Mouse (Mus musculus): ENCODE data around the gene E130218I03Rik. TPM values are rescaled to one million over a fixed set of nuclear protein-coding genes. Genes with fewer than 3 reads are reported as not detected.

Gene E130218I03Rik
- polyA plus RNA-seq, 1 experiment from 2014 or later = 0.23 TPM

DNA sequence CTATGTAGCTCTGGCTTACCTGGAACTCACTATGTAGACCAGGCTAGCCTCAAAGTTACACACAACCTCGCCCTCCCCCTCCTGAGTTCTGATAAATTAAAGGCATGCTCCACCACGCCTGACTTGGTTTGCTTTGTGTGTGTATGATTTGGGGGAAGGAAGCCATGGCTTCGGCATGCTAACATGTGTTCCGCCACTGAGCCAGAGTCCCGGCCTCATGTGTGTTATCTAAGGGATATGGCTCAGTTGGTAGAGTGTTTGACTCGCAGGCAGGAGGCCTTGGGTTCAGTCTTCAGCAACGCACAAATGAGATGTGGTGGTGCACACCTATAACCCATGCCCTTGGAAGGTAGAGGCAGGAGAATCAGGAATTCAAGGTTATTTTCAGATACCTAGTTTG lies 28.5 kb downstream of the E130218I03Rik start:
- 81% methylated on average over 7 of the region's 7 CpGs for WGBS (ENCODE audit: insufficient replicate concordance)
- no peak for ATAC-seq (replicated peaks; ENCODE audit: insufficient number of reproducible peaks, low FRiP score, low TSS enrichment)
- no peak overlapping the region for H3K9ac ChIP-seq (ENCODE audit: low read depth, low read length)

DNA sequence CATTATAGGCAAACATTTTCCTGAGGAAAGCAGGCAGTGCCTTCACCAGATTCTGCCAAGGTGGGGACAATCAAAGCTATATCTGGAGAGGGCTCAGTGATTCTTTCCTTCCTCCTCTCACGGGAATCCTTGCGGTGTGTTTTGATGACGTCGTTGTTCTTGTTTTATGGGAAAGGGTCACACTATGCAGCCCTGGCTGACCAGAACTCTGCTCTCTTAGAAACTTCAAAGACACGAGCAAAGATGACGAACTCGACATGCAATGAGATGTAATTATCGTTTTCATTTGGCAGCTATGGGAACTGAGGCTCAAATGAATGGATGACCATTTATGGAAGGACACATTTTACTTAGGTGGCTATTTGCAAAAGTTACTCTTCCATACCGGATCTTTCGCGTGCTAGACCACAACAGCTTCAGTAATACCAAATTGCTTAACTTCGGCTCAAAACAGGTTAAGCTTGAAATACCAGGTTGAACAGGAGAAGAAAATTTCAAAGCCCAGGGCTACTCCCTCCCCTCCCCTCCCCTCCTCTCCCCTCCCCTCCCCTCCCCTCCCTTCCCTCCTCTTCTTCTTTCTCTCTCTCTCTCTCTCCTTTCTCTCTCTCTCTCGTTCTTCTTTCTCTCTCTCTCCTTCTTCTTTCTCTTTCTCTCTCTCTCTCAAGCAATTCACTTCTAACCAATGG lies 29.4 kb downstream of the E130218I03Rik start:
- ATAC-seq (replicated peaks; ENCODE audit: insufficient number of reproducible peaks, low FRiP score, low TSS enrichment) = no peak
- Histone ChIP-seq H3K9me3 (replicated peaks; ENCODE audit: control insufficient read depth, low read length) (no peaks in the 10 kb centered on the region), H3K4me2 (peak overlapping the region; percentile 55), H3K4me3 (ENCODE audit: low read depth, low read length) (peak overlapping the region; percentile 11), H3K27me3 (ENCODE audit: control insufficient read depth, insufficient read depth, low read length) (no peaks in the 10 kb centered on the region), H3K27ac (ENCODE audit: low read depth, low read length) (peak overlapping the region; percentile 35; the same call in 1 of the 2 replicates), H3K4me1 (ENCODE audit: control insufficient read depth, insufficient read depth, low read length) (peaks cover 6% of the 10 kb centered on the region; the same call in 1 of the 2 replicates), H3K36me3 (ENCODE audit: control insufficient read depth, insufficient read depth, low read length) (no peaks in the 10 kb centered on the region), H3K9ac (ENCODE audit: low read depth, low read length) (peak overlapping the region; percentile 56)
- 28% methylated on average over 12 of the region's 13 CpGs for WGBS (ENCODE audit: insufficient replicate concordance)

More for the DNA sequence above, 28.5 kb downstream of the E130218I03Rik start:
- Histone ChIP-seq H3K9me3 (replicated peaks; ENCODE audit: control insufficient read depth, low read length) (no peaks in the 10 kb centered on the region), H3K4me1 (ENCODE audit: control insufficient read depth, insufficient read depth, low read length) (peaks cover 6% of the 10 kb centered on the region; the same call in 1 of the 2 replicates), H3K27ac (ENCODE audit: low read depth, low read length) (no peak overlapping the region), H3K36me3 (ENCODE audit: control insufficient read depth, insufficient read depth, low read length) (no peaks in the 10 kb centered on the region), H3K4me2 (no peak overlapping the region), H3K4me3 (ENCODE audit: low read depth, low read length) (no peak overlapping the region), H3K27me3 (ENCODE audit: control insufficient read depth, insufficient read depth, low read length) (no peaks in the 10 kb centered on the region)

- peak; percentile 68 for ATAC-seq (replicated peaks; ENCODE audit: insufficient number of reproducible peaks, low FRiP score, low TSS enrichment)
- 2% methylated on average over 14 of the region's 14 CpGs for WGBS (ENCODE audit: insufficient replicate concordance)
These were observed 30.2 kb downstream of the E130218I03Rik start for GRCm38 (mm10) chr4:134273417-134274345.

DNA sequence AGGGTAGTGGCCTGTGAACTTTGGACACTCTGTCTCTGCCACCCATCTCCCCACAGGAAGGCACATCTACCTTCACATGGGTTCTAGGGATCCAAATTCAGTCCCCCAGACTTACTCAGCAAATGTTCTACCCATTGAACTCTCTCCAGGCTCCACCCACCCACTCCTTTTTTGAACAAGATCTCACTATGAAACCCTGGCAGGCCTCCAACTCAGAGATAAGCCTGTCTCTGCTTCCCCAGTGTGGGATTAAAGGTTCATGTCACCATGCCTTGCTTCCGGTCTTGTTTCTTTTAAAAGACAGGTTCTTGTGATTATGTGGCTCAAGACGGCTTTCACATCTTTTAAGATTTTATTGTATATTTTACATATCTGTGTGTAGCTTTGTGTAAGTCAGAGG lies 41.5 kb downstream of the E130218I03Rik start:
- Histone ChIP-seq H3K4me1 (ENCODE audit: control insufficient read depth, insufficient read depth, low read length) (peaks cover 25% of the 10 kb centered on the region), H3K4me2 (peak overlapping the region; percentile 72), H3K4me3 (ENCODE audit: low read depth, low read length) (no peak overlapping the region), H3K9ac (ENCODE audit: low read depth, low read length) (no peak overlapping the region), H3K36me3 (ENCODE audit: control insufficient read depth, insufficient read depth, low read length) (peaks cover 15% of the 10 kb centered on the region), H3K27ac (ENCODE audit: low read depth, low read length) (no peak overlapping the region), H3K9me3 (replicated peaks; ENCODE audit: control insufficient read depth, low read length) (no peaks in the 10 kb centered on the region), H3K27me3 (ENCODE audit: control insufficient read depth, insufficient read depth, low read length) (no peaks in the 10 kb centered on the region)
- WGBS (ENCODE audit: insufficient replicate concordance) = 58% methylated on average over 2 of the region's 2 CpGs
- no peak for ATAC-seq (replicated peaks; ENCODE audit: insufficient number of reproducible peaks, low FRiP score, low TSS enrichment)

More at GRCm38 (mm10) chr4:134273417-134274345, 30.2 kb downstream of the E130218I03Rik start:
- peak overlapping the region; percentile 46 for H3K27ac ChIP-seq (ENCODE audit: low read depth, low read length)
- no peaks in the 10 kb centered on the region for H3K27me3 ChIP-seq (ENCODE audit: control insufficient read depth, insufficient read depth, low read length)
- H3K4me2 ChIP-seq = peak overlapping the region; percentile 55
- H3K9ac ChIP-seq (ENCODE audit: low read depth, low read length) = peak overlapping the region; percentile 46
- peaks cover 6% of the 10 kb centered on the region; the same call in 1 of the 2 replicates for H3K4me1 ChIP-seq (ENCODE audit: control insufficient read depth, insufficient read depth, low read length)
- no peaks in the 10 kb centered on the region for H3K9me3 ChIP-seq (replicated peaks; ENCODE audit: control insufficient read depth, low read length)
- H3K4me3 ChIP-seq (ENCODE audit: low read depth, low read length) = peak overlapping the region; percentile 11
- peaks cover 6% of the 10 kb centered on the region for H3K36me3 ChIP-seq (ENCODE audit: control insufficient read depth, insufficient read depth, low read length)

GRCm38 (mm10) chr4:134286226-134287167 lies 43.0 kb downstream of the E130218I03Rik start:
- no peaks in the 10 kb centered on the region for H3K27me3 ChIP-seq (ENCODE audit: control insufficient read depth, insufficient read depth, low read length)
- peak overlapping the region; percentile 100 for H3K27ac ChIP-seq (ENCODE audit: low read depth, low read length)
- peak overlapping the region; percentile 72 for H3K4me2 ChIP-seq
- peaks cover 25% of the 10 kb centered on the region for H3K4me1 ChIP-seq (ENCODE audit: control insufficient read depth, insufficient read depth, low read length)
- peak overlapping the region; percentile 98 for H3K9ac ChIP-seq (ENCODE audit: low read depth, low read length)
- no peaks in the 10 kb centered on the region for H3K9me3 ChIP-seq (replicated peaks; ENCODE audit: control insufficient read depth, low read length)
- WGBS (ENCODE audit: insufficient replicate concordance) = 2% methylated on average over 58 of the region's 59 CpGs
- H3K36me3 ChIP-seq (ENCODE audit: control insufficient read depth, insufficient read depth, low read length) = peaks cover 11% of the 10 kb centered on the region
- peak; percentile 29 for ATAC-seq (replicated peaks; ENCODE audit: insufficient number of reproducible peaks, low FRiP score, low TSS enrichment)
- H3K4me3 ChIP-seq (ENCODE audit: low read depth, low read length) = peak overlapping the region; percentile 99

- H3K9me3 ChIP-seq (replicated peaks; ENCODE audit: control insufficient read depth, low read length) = no peaks in the 10 kb centered on the region
- 0% methylated on average over 57 of the region's 59 CpGs for WGBS (ENCODE audit: insufficient replicate concordance)
- no peaks in the 10 kb centered on the region for H3K27me3 ChIP-seq (ENCODE audit: control insufficient read depth, insufficient read depth, low read length)
- H3K36me3 ChIP-seq (ENCODE audit: control insufficient read depth, insufficient read depth, low read length) = peaks cover 11% of the 10 kb centered on the region
- peak; percentile 90 for ATAC-seq (replicated peaks; ENCODE audit: insufficient number of reproducible peaks, low FRiP score, low TSS enrichment)
- peak overlapping the region; percentile 72 for H3K4me2 ChIP-seq
- peak overlapping the region; percentile 99 for H3K4me3 ChIP-seq (ENCODE audit: low read depth, low read length)
- H3K27ac ChIP-seq (ENCODE audit: low read depth, low read length) = peak overlapping the region; percentile 100
- peak overlapping the region; percentile 98 for H3K9ac ChIP-seq (ENCODE audit: low read depth, low read length)
- peaks cover 25% of the 10 kb centered on the region for H3K4me1 ChIP-seq (ENCODE audit: control insufficient read depth, insufficient read depth, low read length)
These were observed 43.7 kb downstream of the E130218I03Rik start for GRCm38 (mm10) chr4:134287168-134287564.

- no peaks in the 10 kb centered on the region for H3K9me3 ChIP-seq (replicated peaks; ENCODE audit: control insufficient read depth, low read length)
- peak within 1 kb of the TSS; percentile 99 for H3K4me3 ChIP-seq (ENCODE audit: low read depth, low read length)
- peaks cover 27% of the 10 kb centered on the region for H3K4me1 ChIP-seq (ENCODE audit: control insufficient read depth, insufficient read depth, low read length)
- peak within 1 kb of the TSS; percentile 100 for H3K27ac ChIP-seq (ENCODE audit: low read depth, low read length)
- 0% methylated on average over 38 of the region's 43 CpGs for WGBS (ENCODE audit: insufficient replicate concordance)
- no peaks in the 10 kb centered on the region for H3K27me3 ChIP-seq (ENCODE audit: control insufficient read depth, insufficient read depth, low read length)
- H3K9ac ChIP-seq (ENCODE audit: low read depth, low read length) = peak within 1 kb of the TSS; percentile 98
- ATAC-seq (replicated peaks; ENCODE audit: insufficient number of reproducible peaks, low FRiP score, low TSS enrichment) = peak; percentile 82
- H3K36me3 ChIP-seq (ENCODE audit: control insufficient read depth, insufficient read depth, low read length) = peaks cover 11% of the 10 kb centered on the region
- H3K4me2 ChIP-seq = peak within 1 kb of the TSS; percentile 72
These were observed 44.1 kb downstream of the E130218I03Rik start, which contains the start of gene Pdik1l for GRCm38 (mm10) chr4:134287575-134288025. Pdik1l (minus strand) TSS chr4:134287895.

Data from heart, embryonic 11.5 days (tissue).